Mouse (Mus musculus) lung, embryonic 15.5 days (tissue): ENCODE measurements at regions not wholly inside any gene's neighbourhood (a gene's known extent, or its start where the extent isn't known, plus 50 kb on each side); places are given as distances from the start of the nearest gene placed in this dataset.

Experiments
- ATAC-seq: fragments of 200-750 bp; cut with Nextera tagmentation; 2 replicates; pipeline ENCODE4 v1.8.0; 2017; ENCODE audit warnings: moderate number of reproducible peaks, borderline replicate concordance; ENCODE audit not compliant: low FRiP score, low TSS enrichment; ENCODE audit errors: extremely low read depth
- H3K27ac ChIP-seq: fragments of 300-500 bp; sonication (generic); 2 replicates; pipeline ENCODE4 v1.5.1; 2015; ENCODE audit warnings: moderate library complexity, mild to moderate bottlenecking, inconsistent platforms
- H3K27me3 ChIP-seq: fragments of 300-500 bp; sonication (generic); 2 replicates; pipeline ENCODE4 v1.6.1; 2015; ENCODE audit warnings: inconsistent platforms
- H3K36me3 ChIP-seq: fragments of 300-500 bp; sonication (generic); 2 replicates; pipeline ENCODE4 v1.6.1; 2015; ENCODE audit warnings: inconsistent platforms
- H3K4me1 ChIP-seq: fragments of 300-500 bp; sonication (generic); 2 replicates; pipeline ENCODE4 v1.6.1; 2015; ENCODE audit warnings: inconsistent platforms
- H3K4me2 ChIP-seq: fragments of 300-500 bp; sonication (generic); 2 replicates; pipeline ENCODE4 v1.6.1; 2015; ENCODE audit warnings: inconsistent platforms, mild to moderate bottlenecking, moderate library complexity
- H3K4me3 ChIP-seq: fragments of 300-500 bp; sonication (generic); 2 replicates; pipeline ENCODE4 v1.5.1; 2015; ENCODE audit warnings: mild to moderate bottlenecking, inconsistent platforms
- H3K9ac ChIP-seq: fragments of 300-500 bp; sonication (generic); 2 replicates; pipeline ENCODE4 v1.6.1; 2015; ENCODE audit warnings: inconsistent platforms
- H3K9me3 ChIP-seq: fragments of 300-500 bp; sonication (generic); 2 replicates; pipeline ENCODE4 v1.6.1; 2016; ENCODE audit warnings: inconsistent platforms
- WGBS: fragments of 180-500 bp; shearing (Covaris S2); methylation state at CpG from one replicate; pipeline ENCODE4 v1.1.7; 2015; 5-methylcytosine and 5-hydroxymethylcytosine counted together

- Histone ChIP-seq H3K36me3 (no peaks in the 10 kb centered on the region), H3K4me2 (no peak overlapping the region), H3K9ac (no peak overlapping the region), H3K27ac (no peak overlapping the region), H3K27me3 (no peaks in the 10 kb centered on the region), H3K4me1 (no peaks in the 10 kb centered on the region), H3K9me3 (no peaks in the 10 kb centered on the region), H3K4me3 (no peak overlapping the region)
- ATAC-seq: no peak
- 84% methylated on average over 2 of the region's 2 CpGs for WGBS
These were observed 183.6 kb downstream of the Gxylt1 start for GRCm38 (mm10) chr15:93091396-93091795.

- H3K4me2 ChIP-seq: no peak overlapping the region
These were observed 185.6 kb downstream of the Gxylt1 start for GRCm38 (mm10) chr15:93089347-93089746.

GRCm38 (mm10) chr15:93084967-93085617, 189.9 kb downstream of the Gxylt1 start:
- ATAC-seq: no peak; the same call in 1 of the 2 replicates
- no peak overlapping the region for H3K9ac ChIP-seq
- H3K4me3 ChIP-seq: no peak overlapping the region
- H3K27ac ChIP-seq: no peak overlapping the region
- H3K36me3 ChIP-seq: no peaks in the 10 kb centered on the region
- H3K4me2 ChIP-seq: no peak overlapping the region
- 44% methylated on average over 14 of the region's 14 CpGs for WGBS
- H3K27me3 ChIP-seq: no peaks in the 10 kb centered on the region
- H3K4me1 ChIP-seq: no peaks in the 10 kb centered on the region
- H3K9me3 ChIP-seq: no peaks in the 10 kb centered on the region

More at GRCm38 (mm10) chr15:93089347-93089746, 185.6 kb downstream of the Gxylt1 start:
- Histone ChIP-seq H3K36me3 (no peaks in the 10 kb centered on the region), H3K9me3 (no peaks in the 10 kb centered on the region), H3K4me1 (no peaks in the 10 kb centered on the region), H3K9ac (no peak overlapping the region), H3K4me3 (no peak overlapping the region), H3K27ac (no peak overlapping the region), H3K27me3 (no peaks in the 10 kb centered on the region)
- ATAC-seq: no peak
- 19% methylated on average over 13 of the region's 13 CpGs for WGBS

- Histone ChIP-seq H3K4me2 (no peak overlapping the region), H3K4me1 (no peaks in the 10 kb centered on the region), H3K36me3 (no peaks in the 10 kb centered on the region), H3K27me3 (no peaks in the 10 kb centered on the region), H3K4me3 (no peak overlapping the region), H3K9ac (no peak overlapping the region), H3K27ac (no peak overlapping the region), H3K9me3 (no peaks in the 10 kb centered on the region)
- WGBS: 50% methylated on average over 6 of the region's 6 CpGs
- ATAC-seq: no peak
These were observed 200.9 kb downstream of the Gxylt1 start for GRCm38 (mm10) chr15:93074070-93074469.

DNA sequence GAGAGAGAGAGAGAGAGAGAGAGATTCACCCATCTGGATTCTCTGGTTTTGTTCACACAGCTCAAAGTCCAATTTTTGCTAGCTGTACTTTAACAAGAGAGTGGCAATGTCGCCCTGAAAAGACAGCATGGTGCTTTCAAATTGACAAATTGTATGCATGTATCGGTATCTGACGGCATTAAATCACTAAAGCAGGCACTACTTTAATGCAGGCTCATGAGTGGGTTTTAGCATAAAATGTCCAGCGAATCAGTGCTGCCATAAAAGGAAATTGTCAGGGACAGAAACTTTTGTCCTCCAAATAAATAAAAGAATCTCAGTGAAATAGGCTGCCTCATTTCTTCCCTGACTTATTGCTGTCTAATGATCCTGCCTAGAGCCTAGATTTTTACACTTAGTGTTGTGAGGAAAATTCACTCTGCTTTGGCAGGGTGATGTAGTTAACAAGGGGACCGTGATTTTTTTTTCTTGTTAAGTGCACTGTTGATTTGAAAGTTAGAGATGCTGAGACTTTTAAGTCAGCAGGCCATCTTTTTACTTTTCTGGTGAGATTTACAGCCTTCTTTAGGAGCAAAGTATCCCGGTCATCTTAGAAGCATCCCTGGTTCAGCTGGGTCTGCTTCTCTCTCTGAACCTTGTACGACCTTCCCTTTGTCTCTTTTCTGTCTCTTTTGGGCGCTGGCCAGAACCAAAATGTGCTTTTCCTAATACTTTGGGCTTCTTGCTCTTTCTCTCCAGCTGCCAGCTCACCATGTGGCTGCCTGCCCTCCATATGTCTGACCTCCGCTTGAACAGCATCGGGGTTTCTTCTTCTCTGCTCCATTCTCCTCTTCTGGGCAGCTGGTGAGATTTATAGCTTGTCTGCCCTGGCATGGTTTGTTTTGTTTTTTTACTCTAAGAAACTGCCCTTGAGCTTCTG, 212.5 kb downstream of the Gxylt1 start:
- Histone ChIP-seq H3K36me3 (no peaks in the 10 kb centered on the region), H3K4me3 (no peak overlapping the region), H3K4me2 (no peak overlapping the region), H3K27ac (no peak overlapping the region), H3K9me3 (no peaks in the 10 kb centered on the region), H3K4me1 (peaks cover 6% of the 10 kb centered on the region; the same call in 1 of the 2 replicates), H3K27me3 (no peaks in the 10 kb centered on the region), H3K9ac (no peak overlapping the region)
- no peak for ATAC-seq
- WGBS: 56% methylated on average over 10 of the region's 10 CpGs

DNA sequence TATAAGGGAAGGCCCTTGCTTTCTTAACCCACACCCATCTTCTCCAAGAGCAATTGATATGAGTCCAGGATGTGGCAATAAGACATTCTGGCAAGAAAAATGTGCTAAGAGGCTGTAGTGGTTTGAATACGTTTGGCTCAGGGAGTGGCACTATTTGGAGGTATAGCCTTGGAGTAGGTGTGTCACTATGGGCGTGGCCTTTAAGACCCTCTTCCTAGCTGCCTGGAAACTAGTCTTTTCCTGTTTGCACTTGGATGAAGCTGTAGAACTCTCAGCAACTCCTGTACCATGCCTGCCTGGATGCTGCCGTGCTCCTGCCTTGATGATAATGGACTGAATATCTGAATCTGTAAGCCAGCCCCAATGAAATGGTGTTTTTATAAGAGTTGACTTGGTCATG, 221.5 kb downstream of the Gxylt1 start:
- Histone ChIP-seq H3K4me3 (no peak overlapping the region), H3K9ac (no peak overlapping the region), H3K27ac (no peak overlapping the region), H3K4me1 (no peaks in the 10 kb centered on the region), H3K9me3 (no peaks in the 10 kb centered on the region), H3K36me3 (no peaks in the 10 kb centered on the region), H3K27me3 (no peaks in the 10 kb centered on the region), H3K4me2 (no peak overlapping the region)
- 69% methylated on average over 3 of the region's 3 CpGs for WGBS
- no peak for ATAC-seq

DNA sequence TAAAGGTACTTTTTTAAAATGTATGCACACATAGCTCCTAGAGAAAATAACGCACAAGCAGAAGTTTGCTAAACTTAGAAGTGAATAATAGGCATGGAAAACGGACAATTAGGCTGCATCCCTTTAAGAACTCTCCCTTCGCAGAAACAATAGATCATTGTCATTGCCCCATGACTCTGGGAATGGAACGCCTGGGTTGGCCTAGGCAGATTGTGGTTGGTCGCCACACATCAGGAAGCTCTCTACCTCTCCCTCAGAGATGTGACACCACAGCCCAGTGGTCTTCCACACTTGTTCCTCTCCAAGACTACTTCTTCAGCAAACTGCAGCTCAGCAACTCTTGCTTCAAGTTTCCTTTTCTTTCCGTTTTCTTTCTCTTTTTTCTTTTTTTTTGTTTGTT, 247.8 kb downstream of the Gxylt1 start:
- Histone ChIP-seq H3K4me1 (no peaks in the 10 kb centered on the region), H3K9me3 (no peaks in the 10 kb centered on the region), H3K9ac (no peak overlapping the region), H3K4me3 (no peak overlapping the region), H3K4me2 (no peak overlapping the region), H3K27me3 (no peaks in the 10 kb centered on the region), H3K36me3 (no peaks in the 10 kb centered on the region), H3K27ac (no peak overlapping the region)
- ATAC-seq: no peak
- WGBS: 35% methylated on average over 6 of the region's 6 CpGs

DNA sequence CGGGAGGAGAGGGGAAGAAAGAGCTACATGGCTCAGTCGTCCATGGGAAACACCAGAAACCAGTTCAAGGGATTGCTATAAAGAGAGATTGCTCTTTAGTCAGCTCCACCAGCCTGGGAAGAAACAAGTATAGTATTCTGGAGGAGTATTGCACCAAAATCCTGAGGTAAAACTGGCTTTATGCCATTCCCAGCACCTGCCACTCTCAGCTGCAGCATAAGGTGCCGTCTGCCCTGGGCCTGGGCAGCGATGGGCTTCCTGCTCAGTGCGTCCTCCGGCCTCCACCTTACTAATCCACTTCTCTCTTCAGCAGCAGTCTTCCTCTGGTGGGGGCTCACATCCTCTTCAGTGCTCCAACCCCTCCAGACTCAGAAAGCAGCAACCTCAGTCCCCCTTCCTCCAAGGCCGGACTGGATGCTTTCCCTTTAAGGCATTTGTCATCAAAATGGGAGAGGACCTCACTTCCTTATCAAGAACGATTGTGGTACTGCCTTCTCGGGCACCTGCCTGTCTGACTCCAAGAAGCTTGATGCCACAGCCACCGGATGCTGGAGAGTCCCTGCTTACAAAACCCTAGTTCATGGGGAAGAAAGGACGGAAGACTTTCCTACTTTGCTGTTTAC, 248.4 kb downstream of the Gxylt1 start:
- WGBS: 53% methylated on average over 11 of the region's 11 CpGs
- H3K4me3 ChIP-seq: no peak overlapping the region
- H3K27me3 ChIP-seq: no peaks in the 10 kb centered on the region
- no peaks in the 10 kb centered on the region for H3K9me3 ChIP-seq
- no peak overlapping the region for H3K4me2 ChIP-seq
- H3K4me1 ChIP-seq: no peaks in the 10 kb centered on the region
- no peak overlapping the region for H3K9ac ChIP-seq
- no peak for ATAC-seq
- H3K27ac ChIP-seq: no peak overlapping the region
- H3K36me3 ChIP-seq: no peaks in the 10 kb centered on the region

DNA sequence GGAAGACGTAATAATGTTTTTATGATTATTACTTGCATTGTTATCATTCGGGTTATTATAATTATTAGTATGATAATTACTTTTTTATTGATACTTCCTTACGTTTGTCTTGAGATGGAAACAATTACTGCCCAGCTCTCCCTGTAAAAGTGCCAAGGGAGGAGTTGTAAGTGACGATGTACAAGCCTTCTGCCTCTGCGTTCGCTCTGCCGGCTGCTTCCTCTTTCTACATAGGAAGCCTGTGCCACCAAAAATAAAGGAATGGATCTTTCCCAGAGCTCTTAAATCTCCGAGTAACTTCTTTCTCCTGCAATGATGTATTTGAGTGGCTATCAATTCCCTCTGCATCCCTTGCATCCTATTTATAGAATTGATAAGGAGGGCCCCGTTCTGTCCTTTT, 249.2 kb downstream of the Gxylt1 start:
- no peak overlapping the region for H3K4me2 ChIP-seq
- no peaks in the 10 kb centered on the region for H3K27me3 ChIP-seq
- ATAC-seq: no peak
- H3K4me1 ChIP-seq: no peaks in the 10 kb centered on the region
- H3K9me3 ChIP-seq: no peaks in the 10 kb centered on the region
- WGBS: 64% methylated on average over 9 of the region's 9 CpGs
- H3K27ac ChIP-seq: no peak overlapping the region
- H3K4me3 ChIP-seq: no peak overlapping the region
- H3K9ac ChIP-seq: no peak overlapping the region
- no peaks in the 10 kb centered on the region for H3K36me3 ChIP-seq

DNA sequence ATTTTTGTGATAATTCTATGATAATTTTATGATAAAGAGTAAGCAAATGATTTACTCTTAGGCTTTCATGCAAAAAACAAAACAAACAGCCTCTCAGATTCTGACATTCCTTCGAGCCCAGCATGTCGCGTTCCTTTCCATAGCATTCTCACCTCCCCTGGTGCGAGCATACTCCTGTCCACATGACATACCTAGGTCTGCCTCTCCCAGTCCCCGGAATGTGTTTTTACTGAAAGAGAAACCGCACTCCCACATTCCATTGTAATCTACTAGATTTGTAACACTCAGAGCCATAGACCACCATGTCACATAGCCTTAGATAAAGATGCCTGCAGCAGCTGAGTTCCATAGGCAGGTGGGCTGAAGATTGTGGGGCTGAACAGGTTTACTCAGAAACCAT, 250.8 kb downstream of the Gxylt1 start:
- H3K9me3 ChIP-seq: no peaks in the 10 kb centered on the region
- H3K27me3 ChIP-seq: no peaks in the 10 kb centered on the region
- H3K4me1 ChIP-seq: no peaks in the 10 kb centered on the region
- H3K4me2 ChIP-seq: no peak overlapping the region
- no peak for ATAC-seq
- no peak overlapping the region for H3K4me3 ChIP-seq
- H3K9ac ChIP-seq: no peak overlapping the region
- H3K36me3 ChIP-seq: no peaks in the 10 kb centered on the region
- 43% methylated on average over 6 of the region's 6 CpGs for WGBS
- H3K27ac ChIP-seq: no peak overlapping the region

- no peaks in the 10 kb centered on the region for H3K27me3 ChIP-seq
- H3K4me2 ChIP-seq: no peak overlapping the region
- 63% methylated on average over 5 of the region's 5 CpGs for WGBS
- H3K36me3 ChIP-seq: no peaks in the 10 kb centered on the region
- no peak for ATAC-seq
- H3K4me3 ChIP-seq: no peak overlapping the region
- no peak overlapping the region for H3K27ac ChIP-seq
- no peaks in the 10 kb centered on the region for H3K9me3 ChIP-seq
- no peak overlapping the region for H3K9ac ChIP-seq
- peaks cover 4% of the 10 kb centered on the region; the same call in 1 of the 2 replicates for H3K4me1 ChIP-seq
These were observed 263.8 kb downstream of the Gxylt1 start for GRCm38 (mm10) chr15:93011166-93011565.

DNA sequence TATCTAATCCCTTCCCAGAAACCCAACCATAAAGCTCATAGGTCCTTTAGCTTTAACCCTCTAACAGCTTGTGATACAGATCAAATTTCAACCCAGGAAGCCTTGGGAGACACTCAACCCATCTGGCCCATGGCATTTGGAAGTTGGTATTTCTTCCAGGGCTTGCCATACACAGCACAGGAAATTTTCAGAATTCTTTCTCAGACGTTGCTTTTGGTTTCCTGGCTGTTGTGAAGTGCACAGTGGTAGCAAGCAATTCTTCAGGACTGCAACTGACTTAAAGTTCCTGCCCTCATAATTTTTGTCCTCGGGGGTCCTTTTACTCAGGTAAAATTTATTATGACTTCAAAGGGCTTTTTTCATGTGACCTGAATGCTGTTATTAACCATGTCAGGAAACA, 264.4 kb downstream of the Gxylt1 start:
- H3K4me2 ChIP-seq: no peak overlapping the region
- no peak overlapping the region for H3K9ac ChIP-seq
- H3K27me3 ChIP-seq: no peaks in the 10 kb centered on the region
- H3K4me3 ChIP-seq: no peak overlapping the region
- peaks cover 6% of the 10 kb centered on the region; the same call in 1 of the 2 replicates for H3K4me1 ChIP-seq
- H3K9me3 ChIP-seq: no peaks in the 10 kb centered on the region
- WGBS: 19% methylated on average over 2 of the region's 2 CpGs
- no peak for ATAC-seq
- no peak overlapping the region for H3K27ac ChIP-seq
- H3K36me3 ChIP-seq: no peaks in the 10 kb centered on the region
